Mouse (Mus musculus) c-Kit-positive CD71-negative TER-119-negative erythroid progenitor cells, embryonic 14.5 days (primary cell): ENCODE data around the gene Slc1a5.

Source experiments
- DNase-seq: peaks from one replicate; pipeline ENCODE4 v3.0.0-alpha.2; 2013; ENCODE audit warnings: low read depth

Slc1a5 gene

GRCm38 (mm10) chr7:16780825-16781554 is at the start of gene Slc1a5:
TSS of gene Slc1a5 (plus strand) at chr7:16781340.
- DNase-seq: peak; percentile 97

GRCm38 (mm10) chr7:16731893-16732422 is 49.2 kb upstream of the Slc1a5 start:
- DNase-seq: no peak

GRCm38 (mm10) chr7:16737606-16738072 is 43.5 kb upstream of the Slc1a5 start:
- no peak for DNase-seq

- DNase-seq: peak; percentile 96
Measured at GRCm38 (mm10) chr7:16738073-16738696, 43.0 kb upstream of the Slc1a5 start, which contains the start of gene Ap2s1. TSS of gene Ap2s1 (plus strand) at chr7:16738410.

GRCm38 (mm10) chr7:16739056-16739604 is 42.0 kb upstream of the Slc1a5 start:
- DNase-seq: no peak

GRCm38 (mm10) chr7:16745373-16745772 is 35.8 kb upstream of the Slc1a5 start:
- no peak for DNase-seq

- peak; percentile 58 for DNase-seq
Measured at GRCm38 (mm10) chr7:16746093-16746492, 35.0 kb upstream of the Slc1a5 start.

GRCm38 (mm10) chr7:16747656-16748055 is 33.5 kb upstream of the Slc1a5 start:
- no peak for DNase-seq

GRCm38 (mm10) chr7:16752016-16752415 is 29.1 kb upstream of the Slc1a5 start:
- no peak for DNase-seq

- no peak for DNase-seq
Measured at GRCm38 (mm10) chr7:16755362-16756017, 25.6 kb upstream of the Slc1a5 start.

GRCm38 (mm10) chr7:16758872-16759574 is 22.1 kb upstream of the Slc1a5 start:
- DNase-seq: no peak

GRCm38 (mm10) chr7:16760292-16760691 is 20.8 kb upstream of the Slc1a5 start:
- DNase-seq: no peak

- DNase-seq: no peak
Measured at GRCm38 (mm10) chr7:16761005-16761481, 20.1 kb upstream of the Slc1a5 start.

- no peak for DNase-seq
Measured at GRCm38 (mm10) chr7:16761630-16762029, 19.5 kb upstream of the Slc1a5 start.

GRCm38 (mm10) chr7:16763463-16764218 is 17.5 kb upstream of the Slc1a5 start:
- no peak for DNase-seq

- no peak for DNase-seq
Measured at GRCm38 (mm10) chr7:16766443-16766842, 14.7 kb upstream of the Slc1a5 start.

GRCm38 (mm10) chr7:16775888-16776287 is 5.3 kb upstream of the Slc1a5 start:
- DNase-seq: no peak

- DNase-seq: no peak
Measured at GRCm38 (mm10) chr7:16780076-16780475, 1.1 kb upstream of the Slc1a5 start.

GRCm38 (mm10) chr7:16781555-16781815 is 345 bp downstream of the Slc1a5 start:
- DNase-seq: no peak

- no peak for DNase-seq
Measured at GRCm38 (mm10) chr7:16781816-16782554, 845 bp downstream of the Slc1a5 start.
